Mouse (Mus musculus) neural tube, embryonic 12.5 days (tissue): Measurements from ENCODE around the gene Iqcf4. TPM values are rescaled to one million over a fixed set of nuclear protein-coding genes. Genes with fewer than 3 reads are reported as not detected.
"Not testable (repeated sequence)": the region's sequence is repeated elsewhere in the genome, so short reads cannot be mapped to it uniquely, and the experiment has no call there.

Experiments used
- ATAC-seq: fragments of 200-750 bp; cut with Nextera tagmentation; 2 replicates; pipeline ENCODE4 v1.8.0; 2017; ENCODE audit warnings: low read depth, mild to moderate bottlenecking, moderate TSS enrichment, moderate library complexity; ENCODE audit not compliant: low FRiP score
- H3K27ac ChIP-seq: fragments of 300-500 bp; sonication (generic); 2 replicates; pipeline ENCODE4 v1.5.1; 2016
- H3K27me3 ChIP-seq: fragments of 300-500 bp; sonication (generic); replicated peaks from 2 replicates; pipeline ENCODE4 v1.6.1; 2016; ENCODE audit warnings: mild to moderate bottlenecking
- H3K36me3 ChIP-seq: fragments of 300-500 bp; sonication (generic); 2 replicates; pipeline ENCODE4 v1.6.1; 2016; ENCODE audit warnings: mild to moderate bottlenecking
- H3K4me1 ChIP-seq: fragments of 300-500 bp; sonication (generic); 2 replicates; pipeline ENCODE4 v1.6.1; 2016
- H3K4me2 ChIP-seq: fragments of 300-500 bp; sonication (generic); replicated peaks from 2 replicates; pipeline ENCODE4 v1.6.1; 2016; ENCODE audit warnings: mild to moderate bottlenecking
- H3K4me3 ChIP-seq: fragments of 300-500 bp; sonication (generic); 2 replicates; pipeline ENCODE4 v1.5.1; 2016
- H3K9ac ChIP-seq: fragments of 300-500 bp; sonication (generic); 2 replicates; pipeline ENCODE4 v1.6.1; 2016; ENCODE audit warnings: mild to moderate bottlenecking
- H3K9me3 ChIP-seq: fragments of 300-500 bp; sonication (generic); 2 replicates; pipeline ENCODE4 v1.6.1; 2016; ENCODE audit warnings: mild to moderate bottlenecking
- WGBS: fragments of 180-500 bp; shearing (Covaris S2); methylation state at CpG from one replicate; pipeline ENCODE4 v1.1.7; 2016; 5-methylcytosine and 5-hydroxymethylcytosine counted together
- polyA plus RNA-seq: library from polyadenylated mRNA; unstranded; fragments of >200 nt; fragmentation: Nextera tagmentation; extraction: Ambion mirVana; gene quantifications from 2 replicates; pipeline ENCODE4 v1.2.1, GENCODE M21; 2016

The Iqcf4 gene
- polyA plus RNA-seq = not detected in 2 replicates

DNA sequence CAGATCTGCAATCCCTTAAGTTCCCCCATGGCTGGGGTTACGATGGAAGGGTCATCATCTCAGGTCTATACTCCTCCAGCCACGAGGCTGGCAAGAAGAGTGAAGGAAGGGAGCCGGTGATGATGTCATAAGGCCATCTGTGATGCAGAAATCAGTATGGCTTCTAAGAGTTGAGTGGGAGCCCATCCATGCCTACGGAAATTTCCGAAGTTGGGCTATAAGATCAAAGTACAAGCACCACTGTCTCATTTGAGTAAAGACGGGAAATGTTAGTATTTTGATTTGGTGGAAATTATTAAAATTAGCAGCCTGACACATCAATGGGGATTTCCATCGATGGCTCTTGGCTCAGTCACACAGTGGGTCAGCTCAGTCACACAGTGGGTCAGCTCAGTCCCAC is at the start of gene Iqcf4:
Iqcf4 (minus strand) TSS at position 101 of the 400 bp plus-strand sequence.
- ATAC-seq = no peak
- H3K27me3 ChIP-seq = no peaks in the 10 kb centered on the region
- WGBS = 87% methylated on average over 7 of the region's 7 CpGs
- no peaks in the 10 kb centered on the region for H3K4me1 ChIP-seq
- H3K4me3 ChIP-seq = no peak within 1 kb of the TSS
- H3K9me3 ChIP-seq = no peaks in the 10 kb centered on the region
- H3K27ac ChIP-seq = no peak within 1 kb of the TSS
- no peaks in the 10 kb centered on the region for H3K36me3 ChIP-seq
- no peak within 1 kb of the TSS for H3K9ac ChIP-seq
- H3K4me2 ChIP-seq = no peak within 1 kb of the TSS

- Histone ChIP-seq H3K4me1 (no peaks in the 10 kb centered on the region), H3K27me3 (no peaks in the 10 kb centered on the region), H3K9me3 (0 out of 2 replicates have a peak, but pooled peaks cover 4% of the 10 kb centered on the region), H3K27ac (no peak overlapping the region), H3K36me3 (no peaks in the 10 kb centered on the region), H3K4me2 (no peak overlapping the region), H3K4me3 (no peak overlapping the region), H3K9ac (no peak overlapping the region)
- no peak for ATAC-seq
- 86% methylated on average over 3 of the region's 3 CpGs for WGBS
These were observed 46.7 kb upstream of the Iqcf4 start for GRCm38 (mm10) chr9:106617496-106617895.

DNA sequence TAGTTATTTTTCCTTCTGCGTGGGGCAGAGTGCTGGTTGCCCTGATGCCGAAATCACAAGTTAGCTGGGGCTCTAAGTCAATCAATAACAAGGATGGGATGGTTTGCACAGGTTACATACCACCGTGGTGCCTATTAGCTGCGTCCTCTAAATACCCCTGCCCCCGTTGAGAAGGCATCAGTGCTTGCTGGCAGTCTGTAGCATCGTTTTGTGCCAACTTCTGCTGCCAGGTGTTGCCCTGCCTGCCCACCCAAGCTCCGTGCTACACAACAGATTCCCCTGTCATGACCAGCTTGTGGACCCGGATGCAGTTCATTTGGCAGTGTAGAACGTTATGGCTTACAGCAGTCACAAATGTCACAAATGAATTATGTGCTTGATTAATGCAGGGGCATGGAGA is 45.5 kb upstream of the Iqcf4 start:
- Histone ChIP-seq H3K4me3 (no peak overlapping the region), H3K4me2 (no peak overlapping the region), H3K9me3 (0 out of 2 replicates have a peak, but pooled peaks cover 4% of the 10 kb centered on the region), H3K27me3 (no peaks in the 10 kb centered on the region), H3K9ac (no peak overlapping the region), H3K36me3 (no peaks in the 10 kb centered on the region), H3K27ac (no peak overlapping the region), H3K4me1 (no peaks in the 10 kb centered on the region)
- 84% methylated on average over 9 of the region's 9 CpGs for WGBS
- no peak for ATAC-seq

DNA sequence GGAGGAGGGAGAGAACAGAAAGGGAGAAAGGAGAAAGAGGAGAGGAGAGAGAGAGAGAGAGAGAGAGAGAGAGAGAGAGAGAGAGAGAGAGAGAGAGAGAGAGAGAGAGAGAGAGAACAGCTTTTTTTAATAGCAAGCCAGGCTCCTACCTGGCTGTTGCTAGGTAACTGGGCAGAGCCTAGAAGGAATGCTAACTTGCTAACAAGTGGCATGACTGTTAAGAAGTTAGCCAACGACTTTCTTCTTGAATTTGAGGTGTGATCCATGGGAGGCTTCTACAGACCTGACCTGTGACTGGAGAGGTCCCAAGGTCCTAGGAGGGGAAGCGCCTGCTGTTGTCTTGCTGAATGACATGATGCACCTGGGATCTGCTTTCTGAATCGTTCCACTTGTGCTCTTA is 43.8 kb upstream of the Iqcf4 start:
- H3K4me1 ChIP-seq = no peaks in the 10 kb centered on the region
- no peak overlapping the region for H3K4me3 ChIP-seq
- no peak overlapping the region for H3K27ac ChIP-seq
- WGBS = 59% methylated on average over 3 of the region's 3 CpGs
- H3K9ac ChIP-seq = no peak overlapping the region
- no peaks in the 10 kb centered on the region for H3K9me3 ChIP-seq
- ATAC-seq = no peak
- no peaks in the 10 kb centered on the region for H3K27me3 ChIP-seq
- H3K36me3 ChIP-seq = no peaks in the 10 kb centered on the region
- H3K4me2 ChIP-seq = no peak overlapping the region

DNA sequence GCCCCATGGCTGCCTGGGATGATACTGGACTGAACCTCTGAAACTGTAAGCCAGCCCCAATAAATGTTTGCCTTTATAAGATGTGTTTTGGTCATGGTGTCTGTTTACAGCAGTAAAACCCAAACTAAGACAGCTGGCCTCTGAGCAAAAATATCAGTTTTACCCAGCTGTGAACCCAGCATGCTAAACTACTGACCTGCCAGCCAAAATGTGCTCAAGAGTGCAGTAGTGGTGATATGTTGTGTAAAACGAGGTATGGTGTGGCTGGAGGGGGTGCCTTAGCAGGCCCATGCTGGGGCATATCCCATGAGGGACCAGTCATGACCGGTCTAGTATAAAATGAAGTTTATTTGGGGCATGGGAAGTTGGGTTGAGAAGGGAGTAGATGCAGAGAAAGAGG is 43.2 kb upstream of the Iqcf4 start:
- H3K27ac ChIP-seq = no peak overlapping the region
- no peaks in the 10 kb centered on the region for H3K9me3 ChIP-seq
- H3K36me3 ChIP-seq = no peaks in the 10 kb centered on the region
- H3K4me1 ChIP-seq = no peaks in the 10 kb centered on the region
- H3K4me2 ChIP-seq = no peak overlapping the region
- H3K4me3 ChIP-seq = no peak overlapping the region
- no peaks in the 10 kb centered on the region for H3K27me3 ChIP-seq
- H3K9ac ChIP-seq = no peak overlapping the region
- ATAC-seq = no peak
- 72% methylated on average over 2 of the region's 2 CpGs for WGBS

- H3K4me2 ChIP-seq = no peak overlapping the region
- no peak overlapping the region for H3K4me3 ChIP-seq
- H3K27ac ChIP-seq = no peak overlapping the region
- H3K36me3 ChIP-seq = no peaks in the 10 kb centered on the region
- no peaks in the 10 kb centered on the region for H3K4me1 ChIP-seq
- 88% methylated on average over 4 of the region's 4 CpGs for WGBS
- no peaks in the 10 kb centered on the region for H3K9me3 ChIP-seq
- H3K9ac ChIP-seq = no peak overlapping the region
- H3K27me3 ChIP-seq = no peaks in the 10 kb centered on the region
- ATAC-seq = no peak
These were observed 39.9 kb upstream of the Iqcf4 start for GRCm38 (mm10) chr9:106610727-106611126.

DNA sequence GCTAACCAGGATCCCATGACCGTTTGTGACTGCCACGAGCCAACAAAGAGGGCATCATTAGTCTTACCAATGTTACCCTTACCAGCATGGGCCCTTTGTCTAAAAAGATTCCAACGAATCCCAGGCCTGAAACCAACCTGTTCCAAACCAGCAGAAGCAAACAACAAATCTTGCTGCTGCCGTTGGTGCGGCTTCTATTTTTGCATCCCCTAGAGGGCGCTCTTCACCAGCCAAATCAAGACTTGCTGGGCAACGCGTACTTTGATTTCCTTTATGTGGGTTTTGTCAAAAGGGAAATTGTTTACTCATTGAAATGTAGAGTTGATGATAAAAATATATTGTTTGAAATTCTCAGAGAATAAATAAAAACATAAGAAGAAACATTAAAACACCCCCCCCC is 29.8 kb upstream of the Iqcf4 start:
- no peaks in the 10 kb centered on the region for H3K4me1 ChIP-seq
- WGBS = 29% methylated on average over 8 of the region's 8 CpGs
- no peaks in the 10 kb centered on the region for H3K27me3 ChIP-seq
- no peak overlapping the region for H3K4me3 ChIP-seq
- H3K4me2 ChIP-seq = no peak overlapping the region
- ATAC-seq = no peak
- H3K36me3 ChIP-seq = no peaks in the 10 kb centered on the region
- H3K9me3 ChIP-seq = no peaks in the 10 kb centered on the region
- H3K27ac ChIP-seq = no peak overlapping the region
- no peak overlapping the region for H3K9ac ChIP-seq

- Histone ChIP-seq H3K4me3 (no peak overlapping the region), H3K9me3 (no peaks in the 10 kb centered on the region), H3K9ac (no peak overlapping the region), H3K27me3 (no peaks in the 10 kb centered on the region), H3K4me2 (no peak overlapping the region), H3K27ac (no peak overlapping the region), H3K4me1 (no peaks in the 10 kb centered on the region), H3K36me3 (no peaks in the 10 kb centered on the region)
- 50% methylated on average over 7 of the region's 7 CpGs for WGBS
- ATAC-seq = no peak
These were observed 27.7 kb upstream of the Iqcf4 start for GRCm38 (mm10) chr9:106598466-106598865.

GRCm38 (mm10) chr9:106595836-106596235 is 25.0 kb upstream of the Iqcf4 start:
- H3K9me3 ChIP-seq = no peaks in the 10 kb centered on the region
- WGBS = 76% methylated on average over 7 of the region's 7 CpGs

DNA sequence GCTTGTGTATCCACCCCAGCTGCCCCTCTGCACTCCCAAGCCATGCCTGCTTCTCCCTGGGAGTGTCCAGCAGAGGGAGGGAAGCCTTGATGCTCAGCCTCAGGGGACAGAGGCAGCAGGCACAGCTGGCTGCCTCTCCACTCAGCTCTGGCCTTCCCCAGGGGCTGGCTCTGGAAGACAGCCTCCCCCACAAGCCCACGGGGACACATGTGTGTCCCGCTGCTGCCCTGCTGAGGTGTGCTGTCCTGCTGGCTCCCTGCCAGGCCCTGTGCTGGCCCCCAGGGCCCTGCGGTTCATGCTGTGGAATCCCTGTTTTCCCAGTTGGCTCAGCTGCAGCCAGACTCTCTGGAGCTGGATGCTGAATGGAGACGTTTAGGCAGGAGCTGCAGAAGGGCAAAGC is 24.6 kb upstream of the Iqcf4 start:
- WGBS = 30% methylated on average over 4 of the region's 4 CpGs
- not testable (repeated sequence) for H3K4me3 ChIP-seq, H3K27ac ChIP-seq, H3K9me3 ChIP-seq, ATAC-seq, H3K4me2 ChIP-seq, H3K9ac ChIP-seq, H3K36me3 ChIP-seq, H3K4me1 ChIP-seq, H3K27me3 ChIP-seq

More at GRCm38 (mm10) chr9:106595836-106596235, 25.0 kb upstream of the Iqcf4 start:
- Histone ChIP-seq H3K4me2 (no peak overlapping the region), H3K4me3 (no peak overlapping the region), H3K4me1 (no peaks in the 10 kb centered on the region), H3K27ac (no peak overlapping the region), H3K27me3 (no peaks in the 10 kb centered on the region), H3K36me3 (no peaks in the 10 kb centered on the region), H3K9ac (no peak overlapping the region)
- no peak for ATAC-seq

- WGBS = 93% methylated on average over 5 of the region's 5 CpGs
These were observed 21.4 kb upstream of the Iqcf4 start for GRCm38 (mm10) chr9:106592158-106592557.

DNA sequence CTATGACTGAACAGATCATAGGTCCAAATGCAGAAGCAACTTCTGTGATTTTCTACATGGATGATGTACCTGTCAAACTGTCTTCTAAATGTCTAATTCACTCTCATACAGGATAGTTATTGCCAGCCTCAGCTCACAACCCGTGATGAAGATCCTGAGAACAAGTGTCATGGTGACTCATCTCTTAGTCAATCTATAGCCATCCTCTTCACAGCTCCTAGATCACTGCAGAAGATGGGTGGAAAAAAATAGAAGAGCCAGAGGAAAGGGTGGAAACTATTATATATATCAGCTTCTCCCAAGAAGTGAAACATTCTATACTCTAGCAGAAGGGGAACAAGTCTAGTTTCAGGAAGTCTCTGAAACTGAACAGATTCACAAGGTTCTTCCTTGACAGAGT is 11.8 kb upstream of the Iqcf4 start:
- Histone ChIP-seq H3K9me3 (no peaks in the 10 kb centered on the region), H3K27me3 (no peaks in the 10 kb centered on the region), H3K27ac (no peak overlapping the region), H3K36me3 (no peaks in the 10 kb centered on the region), H3K9ac (no peak overlapping the region), H3K4me1 (no peaks in the 10 kb centered on the region), H3K4me3 (no peak overlapping the region), H3K4me2 (no peak overlapping the region)
- 78% methylated on average over 1 of the region's 1 CpGs for WGBS
- ATAC-seq = no peak

More at GRCm38 (mm10) chr9:106592158-106592557, 21.4 kb upstream of the Iqcf4 start:
- no peak overlapping the region for H3K4me2 ChIP-seq
- H3K9ac ChIP-seq = no peak overlapping the region
- no peaks in the 10 kb centered on the region for H3K9me3 ChIP-seq
- H3K36me3 ChIP-seq = no peaks in the 10 kb centered on the region
- no peak overlapping the region for H3K27ac ChIP-seq
- no peaks in the 10 kb centered on the region for H3K27me3 ChIP-seq
- no peaks in the 10 kb centered on the region for H3K4me1 ChIP-seq
- no peak overlapping the region for H3K4me3 ChIP-seq
- ATAC-seq = no peak

DNA sequence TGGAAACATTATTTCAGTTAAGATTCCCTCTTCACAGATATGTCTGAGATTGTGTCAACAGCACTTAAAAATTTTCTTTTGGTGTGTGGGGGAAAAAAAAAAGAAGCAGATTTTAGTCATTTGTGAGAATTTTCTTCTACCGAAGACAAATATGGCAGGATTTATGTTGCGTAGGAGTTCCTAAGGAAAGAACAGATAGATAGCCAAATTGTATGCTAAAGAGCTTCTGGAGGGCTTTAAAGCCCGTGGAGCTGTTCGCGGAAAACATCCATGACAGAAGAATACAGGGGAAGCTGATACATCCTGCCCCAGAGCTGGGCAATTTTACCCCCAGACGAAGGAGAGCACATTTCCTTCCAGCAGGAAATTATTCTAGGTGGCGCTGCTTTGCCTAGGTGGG is 9.2 kb upstream of the Iqcf4 start:
- Histone ChIP-seq H3K9me3 (no peaks in the 10 kb centered on the region), H3K9ac (no peak overlapping the region), H3K27me3 (no peaks in the 10 kb centered on the region), H3K4me3 (no peak overlapping the region), H3K4me1 (no peaks in the 10 kb centered on the region), H3K36me3 (no peaks in the 10 kb centered on the region), H3K4me2 (no peak overlapping the region), H3K27ac (no peak overlapping the region)
- no peak for ATAC-seq
- 84% methylated on average over 7 of the region's 7 CpGs for WGBS
